Mouse (Mus musculus) limb, embryonic 15.5 days (tissue): ENCODE data around the gene Itpr1. TPM values are rescaled to one million over a fixed set of nuclear protein-coding genes. Genes with fewer than 3 reads are reported as not detected.

Experiments
- ATAC-seq: fragments of 200-750 bp; cut with Nextera tagmentation; 2 replicates; pipeline ENCODE4 v1.8.0; 2017; ENCODE audit warnings: low read depth, moderate TSS enrichment; ENCODE audit not compliant: insufficient number of reproducible peaks, low FRiP score, low TSS enrichment
- H3K27ac ChIP-seq: fragments of 300-500 bp; sonication (generic); 2 replicates; pipeline ENCODE4 v1.5.1; 2015; ENCODE audit warnings: moderate library complexity, mild to moderate bottlenecking, inconsistent platforms
- H3K27me3 ChIP-seq: fragments of 300-500 bp; sonication (generic); 2 replicates; pipeline ENCODE4 v1.6.1; 2015; ENCODE audit warnings: inconsistent platforms
- H3K36me3 ChIP-seq: fragments of 300-500 bp; sonication (generic); 2 replicates; pipeline ENCODE4 v1.6.1; 2015; ENCODE audit warnings: inconsistent platforms
- H3K4me1 ChIP-seq: fragments of 300-500 bp; sonication (generic); 2 replicates; pipeline ENCODE4 v1.6.1; 2015; ENCODE audit warnings: inconsistent platforms
- H3K4me2 ChIP-seq: fragments of 300-500 bp; sonication (generic); 2 replicates; pipeline ENCODE4 v1.6.1; 2015; ENCODE audit warnings: mild to moderate bottlenecking, inconsistent platforms
- H3K4me3 ChIP-seq: fragments of 300-500 bp; sonication (generic); 2 replicates; pipeline ENCODE4 v1.5.1; 2015; ENCODE audit warnings: mild to moderate bottlenecking, inconsistent platforms
- H3K9ac ChIP-seq: fragments of 300-500 bp; sonication (generic); 2 replicates; pipeline ENCODE4 v1.6.1; 2015; ENCODE audit warnings: inconsistent platforms
- H3K9me3 ChIP-seq: fragments of 300-500 bp; sonication (generic); 2 replicates; pipeline ENCODE4 v1.6.1; 2016; ENCODE audit warnings: inconsistent platforms
- WGBS: fragments of 180-500 bp; shearing (Covaris S2); methylation state at CpG from one replicate; pipeline ENCODE4 v1.1.7; 2015; 5-methylcytosine and 5-hydroxymethylcytosine counted together
- polyA plus RNA-seq: library from polyadenylated mRNA; unstranded; fragments of >200 nt; fragmentation: Nextera tagmentation; extraction: Ambion mirVana; gene quantifications from 2 replicates; pipeline ENCODE4 v1.2.1, GENCODE M21; 2015

Gene Itpr1
- polyA plus RNA-seq, 1 experiment from 2014 or later = 9.0 TPM

DNA sequence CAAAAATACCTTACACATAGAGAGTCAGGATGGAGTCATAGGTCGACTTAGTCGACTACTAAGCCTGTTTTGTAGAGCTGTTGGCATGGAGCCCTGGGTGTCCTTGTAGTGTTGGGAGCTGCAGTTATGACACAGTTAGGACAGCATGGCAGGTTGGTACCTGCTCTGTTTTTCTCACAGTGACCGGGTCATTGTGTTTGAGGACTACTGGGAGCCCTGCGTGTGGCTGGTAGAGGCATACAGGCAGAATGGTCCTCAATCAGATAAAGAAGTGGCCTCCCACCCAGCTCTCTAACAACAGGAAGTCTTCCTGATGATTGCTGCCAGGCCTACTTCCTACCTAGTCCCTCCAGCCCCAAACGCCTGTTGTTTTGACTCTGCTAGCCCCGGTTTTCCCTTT lies 20.2 kb downstream of the Itpr1 start:
- H3K27me3 ChIP-seq = no peaks in the 10 kb centered on the region
- no peaks in the 10 kb centered on the region for H3K9me3 ChIP-seq
- H3K36me3 ChIP-seq = no peaks in the 10 kb centered on the region
- no peak overlapping the region for H3K4me2 ChIP-seq
- H3K4me3 ChIP-seq = no peak overlapping the region
- H3K9ac ChIP-seq = no peak overlapping the region
- peaks cover 25% of the 10 kb centered on the region for H3K4me1 ChIP-seq
- WGBS = 36% methylated on average over 6 of the region's 6 CpGs
- no peak overlapping the region for H3K27ac ChIP-seq
- no peak for ATAC-seq

DNA sequence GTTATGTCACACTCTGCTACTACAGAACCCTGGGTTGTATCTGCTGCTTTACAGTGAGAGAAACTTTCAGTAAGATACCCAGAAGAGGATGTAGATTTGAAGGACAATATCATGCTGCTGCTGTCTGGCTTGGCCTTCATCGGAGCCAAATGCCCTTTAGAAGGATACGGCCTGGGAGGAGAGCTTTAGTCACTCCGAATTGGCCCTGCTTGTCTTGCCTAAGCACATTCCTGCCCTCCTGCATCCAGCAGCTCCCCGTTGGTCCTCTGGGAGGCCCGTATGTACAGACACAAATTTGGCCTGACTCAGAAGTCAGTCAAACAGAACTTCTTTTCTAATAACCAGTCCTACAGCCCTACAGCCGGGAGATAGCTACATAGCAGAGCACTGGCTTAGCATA lies 21.6 kb downstream of the Itpr1 start:
- H3K4me3 ChIP-seq = no peak overlapping the region
- no peak overlapping the region for H3K9ac ChIP-seq
- WGBS = 72% methylated on average over 6 of the region's 6 CpGs
- H3K36me3 ChIP-seq = no peaks in the 10 kb centered on the region
- H3K27me3 ChIP-seq = no peaks in the 10 kb centered on the region
- no peak for ATAC-seq
- peaks cover 36% of the 10 kb centered on the region for H3K4me1 ChIP-seq
- H3K9me3 ChIP-seq = no peaks in the 10 kb centered on the region
- no peak overlapping the region for H3K27ac ChIP-seq
- H3K4me2 ChIP-seq = no peak overlapping the region

- Histone ChIP-seq H3K9me3 (no peaks in the 10 kb centered on the region), H3K9ac (no peak overlapping the region), H3K4me3 (no peak overlapping the region), H3K27me3 (no peaks in the 10 kb centered on the region), H3K4me2 (0 out of 2 replicates have a peak overlapping the region, but pooled peaks have one; percentile 2), H3K27ac (peak overlapping the region; percentile 34), H3K4me1 (peaks cover 36% of the 10 kb centered on the region), H3K36me3 (no peaks in the 10 kb centered on the region)
- WGBS = 26% methylated on average over 13 of the region's 13 CpGs
- ATAC-seq = no peak
Measured at GRCm38 (mm10) chr6:108235680-108236123, 22.8 kb downstream of the Itpr1 start.

- H3K27me3 ChIP-seq = no peaks in the 10 kb centered on the region
- WGBS = 32% methylated on average over 9 of the region's 9 CpGs
- H3K27ac ChIP-seq = peak overlapping the region; percentile 34; the same call in 1 of the 2 replicates
- H3K4me3 ChIP-seq = no peak overlapping the region
- peaks cover 36% of the 10 kb centered on the region for H3K4me1 ChIP-seq
- H3K4me2 ChIP-seq = no peak overlapping the region
- H3K36me3 ChIP-seq = no peaks in the 10 kb centered on the region
- no peaks in the 10 kb centered on the region for H3K9me3 ChIP-seq
- H3K9ac ChIP-seq = no peak overlapping the region
- no peak for ATAC-seq
Measured at GRCm38 (mm10) chr6:108236411-108236921, 23.6 kb downstream of the Itpr1 start.

- H3K36me3 ChIP-seq = no peaks in the 10 kb centered on the region
- H3K4me2 ChIP-seq = no peak overlapping the region
- WGBS = 67% methylated on average over 8 of the region's 8 CpGs
- no peak for ATAC-seq
- H3K27ac ChIP-seq = no peak overlapping the region; the same call in 1 of the 2 replicates
- peaks cover 36% of the 10 kb centered on the region for H3K4me1 ChIP-seq
- H3K9ac ChIP-seq = no peak overlapping the region
- H3K9me3 ChIP-seq = no peaks in the 10 kb centered on the region
- H3K4me3 ChIP-seq = no peak overlapping the region
- H3K27me3 ChIP-seq = no peaks in the 10 kb centered on the region
Measured at GRCm38 (mm10) chr6:108236996-108237395, 24.1 kb downstream of the Itpr1 start.

GRCm38 (mm10) chr6:108237585-108237984 lies 24.7 kb downstream of the Itpr1 start:
- H3K9ac ChIP-seq = no peak overlapping the region
- no peaks in the 10 kb centered on the region for H3K27me3 ChIP-seq
- ATAC-seq = no peak
- no peak overlapping the region for H3K4me2 ChIP-seq
- H3K4me1 ChIP-seq = peaks cover 36% of the 10 kb centered on the region
- H3K9me3 ChIP-seq = no peaks in the 10 kb centered on the region
- no peak overlapping the region for H3K4me3 ChIP-seq
- WGBS = 39% methylated on average over 8 of the region's 8 CpGs
- no peaks in the 10 kb centered on the region for H3K36me3 ChIP-seq
- no peak overlapping the region for H3K27ac ChIP-seq

- Histone ChIP-seq H3K4me3 (no peak overlapping the region), H3K4me2 (no peak overlapping the region), H3K9ac (no peak overlapping the region), H3K27me3 (no peaks in the 10 kb centered on the region), H3K4me1 (peaks cover 36% of the 10 kb centered on the region), H3K9me3 (no peaks in the 10 kb centered on the region), H3K27ac (no peak overlapping the region), H3K36me3 (no peaks in the 10 kb centered on the region)
- ATAC-seq = no peak
- whole genome bisulfite sequencing = 63% methylated on average over 4 of the region's 4 CpGs
Measured at GRCm38 (mm10) chr6:108238011-108238410, 25.1 kb downstream of the Itpr1 start.

DNA sequence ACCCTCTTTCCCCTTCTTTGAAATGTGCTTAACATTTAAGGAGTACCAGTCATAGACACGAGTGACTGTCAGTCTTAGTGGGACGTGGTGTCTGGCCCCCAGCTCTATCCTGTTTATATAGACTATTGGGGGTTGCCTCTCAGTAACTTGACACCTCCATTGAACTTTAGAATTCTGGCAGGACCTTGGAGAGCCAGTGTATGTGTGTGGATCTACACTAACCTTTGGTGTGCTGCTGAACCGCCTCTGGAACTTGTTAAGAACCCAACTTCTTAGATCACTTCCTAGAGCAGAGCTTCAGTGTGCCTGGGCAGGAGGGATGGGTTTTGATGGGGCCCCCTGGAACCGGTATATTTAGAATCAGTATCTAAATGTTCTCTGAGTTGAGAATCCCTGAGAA lies 26.2 kb downstream of the Itpr1 start:
- H3K27ac ChIP-seq = no peak overlapping the region
- WGBS = 25% methylated on average over 4 of the region's 4 CpGs
- no peak overlapping the region for H3K9ac ChIP-seq
- no peak overlapping the region for H3K4me2 ChIP-seq
- ATAC-seq = no peak
- H3K4me3 ChIP-seq = no peak overlapping the region
- peaks cover 36% of the 10 kb centered on the region for H3K4me1 ChIP-seq
- H3K27me3 ChIP-seq = no peaks in the 10 kb centered on the region
- H3K9me3 ChIP-seq = no peaks in the 10 kb centered on the region
- no peaks in the 10 kb centered on the region for H3K36me3 ChIP-seq

DNA sequence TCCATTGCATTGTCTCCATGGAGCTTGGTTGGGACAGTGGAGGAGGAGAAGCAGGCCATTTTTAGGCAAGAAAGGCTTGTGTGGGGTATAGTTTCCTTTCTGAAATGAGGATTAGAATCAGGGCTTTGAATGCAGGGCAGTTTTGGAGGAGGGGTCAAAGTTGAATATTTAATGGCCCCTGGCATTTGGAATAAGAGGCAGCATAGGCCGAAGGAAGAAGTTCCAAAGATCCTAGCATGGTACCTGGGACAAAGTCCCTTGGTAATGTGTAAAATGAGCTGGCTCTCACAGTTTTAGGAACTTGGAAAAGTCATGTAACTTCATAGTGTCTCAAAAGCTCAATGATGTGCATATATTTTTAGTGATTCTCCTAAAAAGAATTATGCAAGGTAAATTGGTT lies 27.1 kb downstream of the Itpr1 start:
- ATAC-seq = no peak
- Histone ChIP-seq H3K4me2 (no peak overlapping the region), H3K27me3 (no peaks in the 10 kb centered on the region), H3K9ac (no peak overlapping the region), H3K36me3 (no peaks in the 10 kb centered on the region), H3K27ac (no peak overlapping the region), H3K4me3 (no peak overlapping the region), H3K9me3 (no peaks in the 10 kb centered on the region), H3K4me1 (peaks cover 36% of the 10 kb centered on the region)
- 95% methylated on average over 1 of the region's 1 CpGs for WGBS

DNA sequence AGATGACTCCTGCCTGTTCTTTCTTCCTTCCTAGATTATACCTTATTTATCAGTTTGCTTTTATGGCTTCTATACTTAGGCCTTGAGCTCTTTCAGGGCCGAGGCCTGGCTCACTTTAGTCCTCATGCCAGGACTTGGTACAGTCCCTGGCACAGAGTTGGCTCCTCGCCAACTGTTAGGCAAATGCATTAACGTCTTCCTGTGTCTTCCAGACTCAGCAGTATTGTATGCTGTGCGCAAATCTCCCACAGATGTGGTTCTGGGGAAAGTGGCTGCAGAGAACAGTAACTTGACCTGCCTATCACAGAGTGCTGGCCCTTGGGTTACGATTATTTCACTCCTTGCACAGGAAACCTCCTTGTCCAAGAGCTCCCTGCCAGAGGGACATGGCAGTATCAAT lies 27.9 kb downstream of the Itpr1 start:
- H3K9ac ChIP-seq = no peak overlapping the region
- no peaks in the 10 kb centered on the region for H3K9me3 ChIP-seq
- no peak overlapping the region for H3K27ac ChIP-seq
- peak; percentile 9; the same call in 1 of the 2 replicates for ATAC-seq
- H3K4me2 ChIP-seq = no peak overlapping the region
- 38% methylated on average over 5 of the region's 5 CpGs for WGBS
- H3K27me3 ChIP-seq = no peaks in the 10 kb centered on the region
- H3K4me3 ChIP-seq = no peak overlapping the region
- no peaks in the 10 kb centered on the region for H3K36me3 ChIP-seq
- H3K4me1 ChIP-seq = peaks cover 32% of the 10 kb centered on the region

- H3K9me3 ChIP-seq = no peaks in the 10 kb centered on the region
- no peak overlapping the region for H3K4me3 ChIP-seq
- H3K27me3 ChIP-seq = no peaks in the 10 kb centered on the region
- 78% methylated on average over 8 of the region's 8 CpGs for WGBS
- peaks cover 23% of the 10 kb centered on the region for H3K4me1 ChIP-seq
- H3K27ac ChIP-seq = no peak overlapping the region
- no peaks in the 10 kb centered on the region for H3K36me3 ChIP-seq
- no peak overlapping the region for H3K4me2 ChIP-seq
- no peak overlapping the region for H3K9ac ChIP-seq
- no peak for ATAC-seq
Measured at GRCm38 (mm10) chr6:108244571-108244970, 31.7 kb downstream of the Itpr1 start.

- Histone ChIP-seq H3K4me2 (no peak overlapping the region), H3K36me3 (no peaks in the 10 kb centered on the region), H3K27me3 (no peaks in the 10 kb centered on the region), H3K9ac (no peak overlapping the region), H3K4me1 (peaks cover 25% of the 10 kb centered on the region), H3K27ac (no peak overlapping the region), H3K4me3 (no peak overlapping the region), H3K9me3 (no peaks in the 10 kb centered on the region)
- no peak for ATAC-seq
- WGBS = 76% methylated on average over 3 of the region's 3 CpGs
Measured at GRCm38 (mm10) chr6:108246369-108247085, 33.6 kb downstream of the Itpr1 start.
